In genomic region chr16:30550748-30551192, GRCm38 (mm10) we compare ENCODE assay signal across 8 mouse cellular contexts. TPM values are rescaled to one million over a fixed set of nuclear protein-coding genes. Genes with fewer than 3 reads are reported as not detected.
A peak's percentile ranks its signal among the peaks of the same experiment; 100 is the strongest.
DNase-seq lines count a peak whose midpoint lies in the region; ATAC-seq and TF ChIP-seq lines count a peak whose summit lies in the region.

TSS of gene Tmem44 (minus strand) at chr16:30550842.

- no peak for TF ChIP-seq EP300 in CH12.LX (IDR thresholded peaks at IDR 0.05; ENCODE audit: low read length)

- H3K9ac ChIP-seq in CH12.LX (ENCODE audit: insufficient read depth, low read depth) = peak within 1 kb of the TSS; percentile 27
- H3K9ac ChIP-seq in forebrain, embryonic 12.5 days = peak within 1 kb of the TSS; percentile 83
- H3K9ac ChIP-seq in midbrain, embryonic 12.5 days (replicated peaks) = peak within 1 kb of the TSS; percentile 91

- dilution Hi-C loops in CH12.LX (cut with MboI; ENCODE audit: extremely low pct_ligation_motif_present, extremely low pct_unique_long_range_greater_than_20kb, low sequenced_read_pairs) = no loop called here

- no peak for TF ChIP-seq CTCF in CH12.LX (conservative IDR thresholded peaks at IDR 0.05 in 1 of 2, IDR thresholded peaks at IDR 0.05 in 1 of 2; ENCODE audit: low read depth in 2 of 2, low read length in 2 of 2)

- peaks cover 3 to 8% of the 10 kb centered on the region in 2 experiments for H3K4me1 ChIP-seq in CH12.LX (ENCODE audit: control insufficient read depth in 1 of 2, insufficient read depth in 2 of 2)
- peaks cover 26% of the 10 kb centered on the region for H3K4me1 ChIP-seq in forebrain, embryonic 12.5 days
- H3K4me1 ChIP-seq in midbrain, embryonic 12.5 days = peaks cover 18% of the 10 kb centered on the region

- H3K79me2 ChIP-seq in CH12.LX (replicated peaks; ENCODE audit: control insufficient read depth, extremely low read depth, insufficient read depth, poor library complexity, severe bottlenecking) = no peaks in the 10 kb centered on the region

- H3K27me3 ChIP-seq in CH12.LX (replicated peaks) = peaks cover 54% of the 10 kb centered on the region
- H3K27me3 ChIP-seq in forebrain, embryonic 12.5 days = no peaks in the 10 kb centered on the region
- peaks cover 8% of the 10 kb centered on the region; the same call in 1 of the 2 replicates for H3K27me3 ChIP-seq in midbrain, embryonic 12.5 days

- DNase-seq in embryo, embryonic 10.5 days (ENCODE audit: low spot score) = peak; percentile 69
- no peak for DNase-seq in embryo, embryonic 9.5 days (ENCODE audit: extremely low spot score)
- DNase-seq in CH12.LX (ENCODE audit: extremely low read depth) = no peak
- DNase-seq in layer of hippocampus, postnatal 10 days (ENCODE audit: low spot score in 2 of 2) = no peak
- no peak for DNase-seq in thymus, postnatal 0 days (ENCODE audit: low spot score)
- DNase-seq in testis, postnatal 14 days (ENCODE audit: low spot score) = no peak

- H3K36me3 ChIP-seq in CH12.LX (replicated peaks in 1 of 2; ENCODE audit: control insufficient read depth in 1 of 2, insufficient read depth in 1 of 2, low read length in 1 of 2) = peaks cover 0 to 2% of the 10 kb centered on the region in 2 experiments
- peaks cover 12% of the 10 kb centered on the region for H3K36me3 ChIP-seq in forebrain, embryonic 12.5 days (replicated peaks)
- H3K36me3 ChIP-seq in midbrain, embryonic 12.5 days = peaks cover 12% of the 10 kb centered on the region

- H3K4me3 ChIP-seq in CH12.LX (replicated peaks in 1 of 3; ENCODE audit: low read depth in 2 of 3, low read length in 2 of 3, poor library complexity in 1 of 3) = peak within 1 kb of the TSS; percentile 49 to 58 (median 49)
- H3K4me3 ChIP-seq in forebrain, embryonic 12.5 days (replicated peaks) = peak within 1 kb of the TSS; percentile 69
- peak within 1 kb of the TSS; percentile 77 for H3K4me3 ChIP-seq in midbrain, embryonic 12.5 days

- no peak for TF ChIP-seq POLR2A in CH12.LX (IDR thresholded peaks at IDR 0.05; ENCODE audit: low read depth, low read length)

- peak; percentile 71 for ATAC-seq in forebrain, embryonic 12.5 days (ENCODE audit: low FRiP score)
- peak; percentile 75 for ATAC-seq in midbrain, embryonic 12.5 days (ENCODE audit: low FRiP score, low read depth)

- H3K4me2 ChIP-seq in CH12.LX (ENCODE audit: insufficient read depth, low read depth, poor library complexity, severe bottlenecking) = peak within 1 kb of the TSS; percentile 80
- H3K4me2 ChIP-seq in forebrain, embryonic 12.5 days = peak within 1 kb of the TSS; percentile 54
- H3K4me2 ChIP-seq in midbrain, embryonic 12.5 days (replicated peaks) = peak within 1 kb of the TSS; percentile 66

- peaks cover 20% of the 10 kb centered on the region for H3K9me3 ChIP-seq in CH12.LX (replicated peaks; ENCODE audit: low read length)
- H3K9me3 ChIP-seq in forebrain, embryonic 12.5 days = peaks cover 11% of the 10 kb centered on the region; the same call in 1 of the 2 replicates
- H3K9me3 ChIP-seq in midbrain, embryonic 12.5 days = peaks cover 11% of the 10 kb centered on the region

- in situ Hi-C loops in CH12.LX (cut with MboI; ENCODE audit: low pct_ligation_motif_present, low pct_unique_long_range_greater_than_20kb, low sequenced_read_pairs) = no loop called here

- TF ChIP-seq RAD21 in CH12.LX (IDR thresholded peaks at IDR 0.05; ENCODE audit: low read depth, low read length) = no peak

- no peak within 1 kb of the TSS for H3K27ac ChIP-seq in CH12.LX (ENCODE audit: insufficient read depth, low read depth)
- H3K27ac ChIP-seq in forebrain, embryonic 12.5 days = peak within 1 kb of the TSS; percentile 75; the same call in 1 of the 2 replicates
- H3K27ac ChIP-seq in midbrain, embryonic 12.5 days (replicated peaks) = peak within 1 kb of the TSS; percentile 75

- 8% methylated on average over 14 of the region's 14 CpGs for WGBS in forebrain, embryonic 12.5 days
- 11% methylated on average over 14 of the region's 14 CpGs for WGBS in midbrain, embryonic 12.5 days

TF ChIP-seq in CH12.LX, 34 proteins besides CTCF, POLR2A, EP300 and RAD21:
- TF ChIP-seq SMC3 (IDR thresholded peaks at IDR 0.05; ENCODE audit: low read depth, low read length) (no peak), USF1 (IDR thresholded peaks at IDR 0.05; ENCODE audit: low read depth, low read length) (no peak), BHLHE40 (IDR thresholded peaks at IDR 0.05; ENCODE audit: low read depth, low read length) (0 out of 2 replicates have a peak, but pooled peaks have one; percentile 25)

RNA-seq across cellular contexts. Expression of gene Tmem44, which starts in this region (rescaled TPM):
- total RNA-seq in CH12.LX (2012; rRNA removed) = 0.38 and 0.51 TPM in 2 replicates
- total RNA-seq in CH12.LX (2014; rRNA removed) = 0.07 and 0.16 TPM in 2 replicates
- 0.70 and 0.78 TPM in 2 replicates for polyA plus RNA-seq in CH12.LX (2012; ENCODE audit: insufficient read length, low read depth)
- polyA plus RNA-seq in forebrain, embryonic 12.5 days (2016; fragmentation: Nextera tagmentation; extraction: Ambion mirVana) = 47.4 and 47.8 TPM in 2 replicates
- total RNA-seq in layer of hippocampus, postnatal 10 days (2021) = 10 to 100 TPM; 55.9 to 61.6 TPM
- polyA plus RNA-seq in midbrain, embryonic 12.5 days (2016; fragmentation: Nextera tagmentation; extraction: Ambion mirVana) = 52.2 and 55.1 TPM in 2 replicates
- 2.1 and 2.2 TPM in 2 replicates for polyA plus RNA-seq in thymus, postnatal 0 days (2015; fragmentation: Nextera tagmentation; extraction: Ambion mirVana)

Comparison
In these comparisons a context has a peak if more than half of its experiments do, and no peak if none do; other contexts are left out.
1. RNA of gene Tmem44 (total RNA-seq): 55.9 to 61.6 TPM in layer of hippocampus, postnatal 10 days; 0.07 to 0.51 TPM in CH12.LX; every median in the first group is over 10 times any median in the second.
2. RNA of gene Tmem44 (polyA plus RNA-seq): 52.2 to 55.1 TPM in midbrain, embryonic 12.5 days and 47.4 to 47.8 TPM in forebrain, embryonic 12.5 days; 2.1 to 2.2 TPM in thymus, postnatal 0 days and 0.70 to 0.78 TPM in CH12.LX; every median in the first group is over 10 times any median in the second.
3. H3K9ac ChIP-seq: peak in every context shown above with its lines; median percentile 91 in midbrain, embryonic 12.5 days; 83 in forebrain, embryonic 12.5 days; 27 in CH12.LX.
4. Peak in every context shown above with its lines, with median percentiles within 50 percentile points of each other: H3K4me2 ChIP-seq and H3K4me3 ChIP-seq.